Mouse (Mus musculus) kidney, adult 9 months (tissue): ENCODE results near the gene Tmem106c.

Source experiments
- DNase-seq: peaks from one replicate; pipeline ENCODE4 v3.0.0; 2022

Tmem106c gene

DNA sequence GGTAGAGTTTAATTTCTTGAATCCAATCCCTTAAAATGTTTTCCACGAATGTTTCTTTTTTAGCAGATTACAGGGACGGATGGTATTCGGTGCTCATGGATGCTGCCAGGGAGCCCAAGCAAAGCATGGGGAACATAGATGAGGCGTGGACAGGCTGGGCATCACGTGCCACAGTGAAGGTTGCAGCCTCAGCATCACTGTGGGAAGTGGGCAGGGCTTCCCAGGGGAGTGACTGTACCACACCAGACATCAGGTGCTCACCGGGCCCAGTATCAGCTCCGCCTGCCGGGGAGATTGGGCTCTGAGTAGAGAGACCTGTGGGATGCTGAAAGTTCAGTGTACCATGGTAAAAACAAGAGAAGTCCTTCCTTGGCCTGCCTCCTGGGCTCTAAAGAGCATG is 9.3 kb upstream of the Tmem106c start:
- no peak for DNase-seq

GRCm38 (mm10) chr15:97955286-97955685 is 8.7 kb upstream of the Tmem106c start:
- DNase-seq, result no peak

DNA sequence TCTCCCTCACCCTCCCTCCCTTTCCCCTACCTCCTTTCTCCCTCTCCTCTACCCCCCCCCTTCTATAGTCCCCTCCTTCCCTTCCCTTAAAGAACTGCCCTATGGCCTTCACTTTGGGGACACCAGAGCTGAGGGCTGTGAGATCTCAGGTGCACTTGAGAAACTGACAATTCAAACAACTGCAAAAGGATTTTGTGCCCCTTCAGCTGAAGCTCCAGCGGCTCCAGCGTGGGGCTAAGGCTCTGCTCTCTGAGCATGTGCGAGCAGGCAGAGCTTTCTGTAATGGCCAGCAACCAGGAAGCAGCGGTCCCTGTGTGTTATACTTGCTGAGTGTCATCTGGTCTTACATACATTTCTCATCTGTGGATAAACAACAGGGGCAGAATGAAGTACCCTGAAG is 8.3 kb upstream of the Tmem106c start:
- no peak for DNase-seq

DNA sequence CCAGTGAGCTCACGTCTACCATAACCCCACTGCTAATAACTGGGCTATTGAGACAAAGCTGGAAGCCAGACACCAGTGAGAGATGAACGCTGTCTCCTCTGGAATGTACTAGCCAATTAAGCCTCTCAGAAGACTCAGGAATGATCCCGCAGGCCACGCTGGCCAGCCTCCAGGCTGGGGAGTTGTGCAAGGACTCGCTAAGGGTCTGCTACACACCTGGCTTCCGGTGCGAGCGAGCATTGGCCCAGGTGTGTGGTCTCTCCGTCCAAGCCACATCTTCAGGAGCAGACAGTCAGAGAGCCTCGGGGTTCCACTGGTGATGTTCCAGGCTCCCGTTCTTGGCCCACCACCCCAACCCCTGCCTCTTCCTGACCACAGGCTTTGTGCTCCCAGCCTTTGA is 7.6 kb upstream of the Tmem106c start:
- no peak for DNase-seq

DNA sequence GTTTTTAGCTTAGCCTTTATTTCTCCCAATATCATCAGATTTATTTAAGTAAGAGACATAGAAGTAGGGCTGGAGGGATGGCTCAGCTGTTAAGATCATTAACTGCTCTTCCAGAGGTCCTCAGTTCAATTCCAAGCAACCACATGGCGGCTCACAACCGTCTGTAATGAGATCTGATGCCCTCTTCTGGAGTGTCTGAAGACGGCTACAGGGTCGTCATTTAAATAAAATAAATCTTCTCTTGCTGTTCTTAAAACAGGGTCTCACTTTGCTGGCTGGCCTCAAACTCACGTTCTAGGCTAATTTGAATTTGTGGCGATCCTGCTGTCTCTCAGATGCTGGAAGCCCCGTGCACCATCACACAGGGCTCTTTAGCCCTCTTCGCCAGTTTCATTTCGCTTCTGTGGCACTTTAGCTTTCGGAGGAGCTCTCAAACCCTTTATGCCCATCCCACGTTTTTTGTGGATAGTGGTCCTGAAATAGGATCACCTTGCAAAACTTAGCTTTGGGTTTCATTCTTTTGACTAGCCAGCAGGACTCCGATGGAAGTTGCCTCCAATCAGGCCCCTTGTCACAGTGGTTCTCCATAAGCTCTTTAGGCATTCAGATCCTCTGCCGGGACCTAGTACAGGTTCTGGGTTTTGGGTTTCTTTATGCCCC is 541 bp upstream of the Tmem106c start:
- DNase-seq, result peak; percentile 34

GRCm38 (mm10) chr15:97964836-97965187 is 812 bp downstream of the Tmem106c start:
- DNase-seq, result no peak

GRCm38 (mm10) chr15:97965311-97966045 is 1.5 kb downstream of the Tmem106c start:
- DNase-seq, result no peak

DNA sequence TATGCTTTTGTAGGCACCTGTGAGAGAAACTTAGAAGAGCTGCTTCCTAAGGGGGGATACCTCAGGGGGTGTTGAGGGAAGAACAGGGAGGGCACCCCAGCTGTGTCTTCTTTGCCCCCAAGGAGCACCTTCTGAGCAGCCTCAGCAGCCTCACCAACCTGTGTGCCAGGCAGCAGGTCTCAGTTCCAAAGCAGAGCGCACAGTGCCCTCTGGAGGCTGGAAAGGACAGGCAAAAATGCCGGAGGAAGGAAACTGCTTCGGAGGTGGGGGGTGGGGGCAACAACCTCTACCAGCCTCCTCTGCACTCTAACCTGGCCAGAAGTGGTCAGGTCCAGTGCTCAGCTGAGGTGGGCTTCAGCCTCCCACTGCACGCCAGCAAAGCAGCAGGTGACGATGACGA is 6.3 kb downstream of the Tmem106c start:
- no peak for DNase-seq

DNA sequence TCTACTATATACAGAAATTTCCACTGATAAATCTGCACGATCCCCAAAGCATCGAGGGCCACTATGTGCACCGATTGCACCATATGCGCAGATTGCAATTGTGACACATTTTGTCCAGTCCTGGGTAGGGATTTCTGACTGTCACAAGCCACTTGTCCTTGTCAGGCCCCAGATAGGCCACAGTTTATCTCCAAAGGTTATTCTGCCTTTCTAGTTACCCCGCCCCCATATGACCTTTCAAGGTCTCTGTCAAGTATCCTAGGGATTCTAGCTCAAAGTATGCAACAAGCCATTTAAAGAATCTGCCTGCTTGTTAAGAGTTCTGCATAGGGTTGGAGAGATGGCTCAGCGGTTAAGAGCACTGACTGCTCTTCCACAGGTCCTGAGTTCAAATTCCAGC is 8.6 kb downstream of the Tmem106c start:
- DNase-seq, result no peak

- no peak for DNase-seq
Measured at GRCm38 (mm10) chr15:97973248-97974005, 9.4 kb downstream of the Tmem106c start.

DNA sequence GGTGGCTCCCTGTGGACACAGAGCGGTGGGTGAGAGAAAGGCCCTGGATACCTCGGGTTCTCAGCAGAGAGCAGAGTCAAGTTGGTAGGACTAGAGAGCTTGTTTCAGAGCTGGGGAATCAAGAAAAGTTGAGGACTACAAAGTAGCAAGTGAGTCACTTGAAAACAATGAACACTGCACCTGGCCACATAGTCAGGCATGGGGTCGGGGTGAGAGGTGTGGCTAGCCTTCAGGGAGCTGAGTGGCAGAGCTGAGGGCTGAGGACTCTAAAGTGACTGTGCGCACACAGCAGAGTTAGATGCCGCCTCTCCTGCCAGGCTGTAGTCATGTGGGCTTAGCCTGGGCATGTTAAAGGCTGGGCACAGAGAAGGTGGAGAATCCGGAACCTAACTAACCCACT is 17.6 kb downstream of the Tmem106c start:
- no peak for DNase-seq

DNA sequence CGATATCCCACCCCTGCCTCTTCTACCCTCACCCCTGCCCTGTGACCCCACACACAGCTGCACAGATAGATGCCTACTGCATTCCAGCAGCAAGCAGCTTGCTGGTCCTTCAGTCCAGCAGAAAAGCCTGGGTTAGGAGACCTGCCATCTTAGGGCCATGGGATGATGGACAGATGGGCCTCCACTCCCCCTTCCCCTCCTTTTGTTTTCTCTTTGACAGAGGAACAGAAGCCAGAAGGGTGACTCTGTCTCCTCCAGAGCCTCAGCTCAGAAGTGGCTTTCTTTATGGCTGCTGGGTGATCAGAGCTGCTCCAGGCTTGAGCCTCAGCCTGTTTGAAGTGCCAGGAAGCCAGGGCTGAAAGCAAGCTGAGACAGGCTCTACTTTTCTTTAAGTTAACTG is 25.5 kb downstream of the Tmem106c start:
- no peak for DNase-seq

GRCm38 (mm10) chr15:97990124-97990523 is 26.1 kb downstream of the Tmem106c start:
- DNase-seq, result no peak

- DNase-seq, result no peak
Measured at GRCm38 (mm10) chr15:97990721-97991120, 26.7 kb downstream of the Tmem106c start.

DNA sequence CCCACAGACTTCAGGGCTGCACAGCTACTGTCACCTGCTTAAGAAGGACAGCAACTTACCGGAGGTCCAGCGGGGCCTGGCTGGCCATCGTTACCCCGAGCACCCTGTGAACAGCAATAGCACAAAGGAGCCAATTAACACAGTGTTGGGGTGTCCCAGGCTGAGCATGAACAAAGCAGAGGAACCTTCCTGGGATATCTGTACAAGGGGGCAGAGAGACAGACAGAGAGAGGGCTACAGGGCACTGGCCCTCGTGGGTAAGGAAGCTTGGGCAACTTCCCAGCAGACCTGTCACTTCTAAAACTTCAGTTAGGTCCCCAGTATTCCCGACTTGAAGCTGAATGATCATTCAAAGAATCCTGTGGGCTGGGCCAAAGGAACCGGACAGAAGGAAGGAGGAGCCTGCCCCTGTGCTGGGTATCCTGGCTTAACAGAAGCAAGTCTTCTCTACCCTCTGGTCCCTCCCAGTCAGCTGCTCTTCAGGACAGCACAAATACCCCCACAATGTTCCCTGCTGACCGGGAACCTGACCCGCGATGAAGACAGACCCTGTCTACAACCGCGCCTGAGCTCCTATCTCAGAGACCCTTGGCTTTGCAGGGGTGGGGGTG is 27.4 kb downstream of the Tmem106c start:
- no peak for DNase-seq

GRCm38 (mm10) chr15:97992027-97992711 is 28.2 kb downstream of the Tmem106c start:
- DNase-seq, result no peak

- peak; percentile 86 for DNase-seq
Measured at GRCm38 (mm10) chr15:97992712-97993286, 28.8 kb downstream of the Tmem106c start.

- no peak for DNase-seq
Measured at GRCm38 (mm10) chr15:97996716-97997256, 32.8 kb downstream of the Tmem106c start.

DNA sequence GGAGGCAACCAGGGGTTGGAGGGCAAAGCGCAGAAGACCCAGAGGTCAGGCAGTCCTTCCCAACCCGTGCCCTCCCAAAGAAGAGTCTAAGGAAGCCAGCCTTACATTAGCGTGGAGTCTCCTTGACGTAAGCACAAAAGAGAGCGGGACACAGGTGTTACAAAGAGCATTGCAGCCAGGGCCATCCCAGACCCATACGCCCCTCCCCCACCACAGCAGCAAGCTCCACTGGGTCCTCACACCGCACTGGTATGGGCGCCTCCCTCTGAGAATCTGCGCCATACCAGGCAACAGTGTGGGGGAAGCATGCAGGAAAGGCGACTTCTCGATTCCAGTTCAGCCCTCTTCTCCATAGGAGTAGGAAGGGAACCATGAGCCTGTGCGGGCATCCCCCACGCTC is 35.5 kb downstream of the Tmem106c start:
- DNase-seq, result no peak

DNA sequence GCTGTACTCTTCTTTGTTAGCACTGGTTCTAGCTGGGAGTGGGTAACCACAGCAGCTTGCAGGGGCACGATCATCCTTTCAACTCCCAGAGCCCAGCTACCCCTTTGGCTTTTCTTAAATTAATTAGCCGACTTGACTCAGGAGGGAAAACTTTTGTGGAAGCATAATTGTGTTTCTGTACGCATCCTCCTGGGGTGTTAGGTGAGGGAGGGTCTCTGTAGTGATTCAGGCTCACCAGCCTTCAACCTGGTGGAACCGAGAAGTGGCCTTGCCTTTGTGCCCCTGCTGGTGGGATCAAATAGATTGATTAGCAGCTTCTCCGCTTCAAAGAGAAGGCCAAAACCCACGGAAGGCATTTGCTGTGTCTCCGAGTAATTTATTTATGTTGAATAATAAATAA is 36.0 kb downstream of the Tmem106c start:
- DNase-seq, result no peak

- DNase-seq, result peak; percentile 63
Measured at GRCm38 (mm10) chr15:98001321-98002112, 37.5 kb downstream of the Tmem106c start.
